Mouse (Mus musculus): ENCODE measurements around the gene Depp1.

Gene Depp1

GRCm38 (mm10) chr6:116651437-116652118 lies 1.2 kb downstream of the Depp1 start:
- no peak for DNase-seq

- no peak for DNase-seq
Observed at GRCm38 (mm10) chr6:116653191-116653590, 2.8 kb downstream of the Depp1 start.

GRCm38 (mm10) chr6:116653684-116654454 lies 3.5 kb downstream of the Depp1 start:
- peak; percentile 36 for DNase-seq

GRCm38 (mm10) chr6:116663364-116663763 lies 13.0 kb downstream of the Depp1 start:
- no peak for DNase-seq

- no peak for DNase-seq
Observed at GRCm38 (mm10) chr6:116664031-116664430, 13.6 kb downstream of the Depp1 start.

- no peak for DNase-seq
Observed at GRCm38 (mm10) chr6:116664830-116665229, 14.4 kb downstream of the Depp1 start.

- no peak for DNase-seq
Observed at GRCm38 (mm10) chr6:116666085-116666750, 15.8 kb downstream of the Depp1 start.

- DNase-seq, result no peak
Observed at GRCm38 (mm10) chr6:116666892-116667291, 16.5 kb downstream of the Depp1 start.

GRCm38 (mm10) chr6:116667382-116667781 lies 17.0 kb downstream of the Depp1 start:
- DNase-seq, result no peak

- no peak for DNase-seq
Observed at GRCm38 (mm10) chr6:116668682-116669470, 18.5 kb downstream of the Depp1 start.

GRCm38 (mm10) chr6:116670144-116670543 lies 19.7 kb downstream of the Depp1 start:
- DNase-seq, result no peak

GRCm38 (mm10) chr6:116671031-116671430 lies 20.6 kb downstream of the Depp1 start:
- DNase-seq, result no peak

GRCm38 (mm10) chr6:116671768-116672167 lies 21.4 kb downstream of the Depp1 start:
- no peak for DNase-seq

GRCm38 (mm10) chr6:116672349-116672748 lies 21.9 kb downstream of the Depp1 start:
- DNase-seq, result no peak

GRCm38 (mm10) chr6:116673471-116674282 lies 23.3 kb downstream of the Depp1 start, which contains the start of gene Rassf4:
Gene Rassf4 (minus strand): TSS chr6:116673952.
- peak; percentile 81 for DNase-seq

GRCm38 (mm10) chr6:116674283-116674886 lies 24.0 kb downstream of the Depp1 start:
- DNase-seq, result no peak

GRCm38 (mm10) chr6:116676355-116676913 lies 26.0 kb downstream of the Depp1 start:
- peak; percentile 14 for DNase-seq

GRCm38 (mm10) chr6:116677321-116677720 lies 26.9 kb downstream of the Depp1 start:
- no peak for DNase-seq

- DNase-seq, result no peak
Observed at GRCm38 (mm10) chr6:116679563-116680288, 29.3 kb downstream of the Depp1 start.

GRCm38 (mm10) chr6:116682317-116682716 lies 31.9 kb downstream of the Depp1 start:
- DNase-seq, result peak; percentile 14

Measured in thymus, postnatal 25 days (tissue).